Comparison of ENCODE assay signal across 7 mouse cellular contexts in the genomic region with DNA sequence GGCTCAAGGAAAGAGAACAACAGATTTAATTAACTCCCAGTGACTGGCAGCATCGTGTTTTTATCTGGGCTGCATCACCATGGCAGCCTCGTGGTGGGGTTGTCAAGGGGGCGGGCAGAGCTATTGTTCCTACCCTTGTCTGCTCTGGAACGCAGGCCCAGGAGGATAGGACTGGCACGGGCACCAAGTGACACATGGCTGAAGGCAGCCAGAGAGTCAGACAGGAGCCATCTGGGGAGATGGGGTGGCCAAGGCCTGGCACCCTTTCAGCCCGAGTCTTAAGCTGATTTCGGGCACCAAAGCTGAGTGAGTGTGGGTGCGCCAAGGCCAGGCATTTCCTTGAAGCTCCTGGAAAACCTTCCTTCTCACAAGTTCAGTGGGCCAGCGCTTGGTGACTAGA. TPM values are rescaled to one million over a fixed set of nuclear protein-coding genes. Genes with fewer than 3 reads are reported as not detected.
DNase-seq lines count a peak whose midpoint lies in the region; ATAC-seq and TF ChIP-seq lines count a peak whose summit lies in the region.

No protein-coding gene starts in this region.

- 0 out of 4 replicates have a peak, but pooled peaks of 1 of the 2 experiments have one; percentile 8 for TF ChIP-seq POLR2A in MEL (IDR thresholded peaks at IDR 0.05; ENCODE audit: control insufficient read depth in 1 of 2, insufficient read depth in 1 of 2, low read depth in 1 of 2, low read length in 2 of 2, poor library complexity in 1 of 2)

- no peaks in the 10 kb centered on the region for H3K27me3 ChIP-seq in MEL (ENCODE audit: control insufficient read depth in 1 of 2, insufficient read depth in 2 of 2, low read length in 2 of 2)
- 0 out of 2 replicates have a peak, but pooled peaks cover 14% of the 10 kb centered on the region for H3K27me3 ChIP-seq in forebrain, embryonic 10.5 days (ENCODE audit: poor library complexity, severe bottlenecking)

- no peaks in the 10 kb centered on the region for H3K9me3 ChIP-seq in MEL (replicated peaks; ENCODE audit: insufficient read depth, low read length)
- no peaks in the 10 kb centered on the region for H3K9me3 ChIP-seq in forebrain, embryonic 10.5 days

- H3K79me2 ChIP-seq in MEL (ENCODE audit: control insufficient read depth, insufficient read depth, low read length, poor library complexity) = no peaks in the 10 kb centered on the region; the same call in 1 of the 2 replicates

- TF ChIP-seq RAD21 in MEL (IDR thresholded peaks at IDR 0.05; ENCODE audit: low read depth, low read length) = no peak

- H3K27ac ChIP-seq in MEL (ENCODE audit: control insufficient read depth, low read depth, low read length) = no peak overlapping the region
- H3K27ac ChIP-seq in forebrain, embryonic 10.5 days = peak overlapping the region; percentile 88

- no peak for DNase-seq in MEL (ENCODE audit: low read depth, low spot score)
- DNase-seq in Muller cell, postnatal 12 days (ENCODE audit: inconsistent ontology term) = peak; percentile 94
- no peak for DNase-seq in forebrain, embryonic 10.5 days (ENCODE audit: extremely low spot score, low spot score)
- DNase-seq in layer of hippocampus, postnatal 36 days = peak; percentile 74 to 84
- no peak for DNase-seq in gastrocnemius, postnatal 14 days

- H3K4me3 ChIP-seq in MEL (ENCODE audit: control insufficient read depth in 1 of 2, insufficient read depth in 1 of 2, low read depth in 2 of 2, low read length in 2 of 2) = no peak overlapping the region
- peak overlapping the region; percentile 77; the same call in 1 of the 2 replicates for H3K4me3 ChIP-seq in forebrain, embryonic 10.5 days

- 48% methylated on average over 9 of the region's 9 CpGs for WGBS in forebrain, embryonic 10.5 days

- TF ChIP-seq CTCF in MEL (IDR thresholded peaks at IDR 0.05 in 2 of 3, conservative IDR thresholded peaks at IDR 0.05 in 1 of 3; ENCODE audit: control insufficient read depth in 1 of 3, insufficient read depth in 1 of 3, low read depth in 2 of 3, low read length in 3 of 3, poor library complexity in 1 of 3, severe bottlenecking in 1 of 3) = no peak

- intact Hi-C loops in gastrocnemius, postnatal 14 days (cut with DNase I; ENCODE audit: low total_unique reads) = no loop called here

- no peaks in the 10 kb centered on the region for H3K36me3 ChIP-seq in MEL (ENCODE audit: control insufficient read depth in 1 of 2, insufficient read depth in 2 of 2, low read length in 2 of 2)
- peaks cover 25% of the 10 kb centered on the region for H3K36me3 ChIP-seq in forebrain, embryonic 10.5 days (replicated peaks)

- no peak for TF ChIP-seq EP300 in MEL (IDR thresholded peaks at IDR 0.05; ENCODE audit: low read depth in 1 of 2, low read length in 2 of 2)

- ATAC-seq in monocyte, adult 5-6 weeks (replicated peaks; ENCODE audit: insufficient number of reproducible peaks, low FRiP score, low TSS enrichment, poor library complexity, severe bottlenecking) = no peak
- ATAC-seq in frontal cortex, adult (ENCODE audit: low TSS enrichment) = no peak

- no peak overlapping the region for H3K9ac ChIP-seq in MEL (ENCODE audit: control insufficient read depth, low read depth, low read length, poor library complexity, severe bottlenecking)

- H3K4me1 ChIP-seq in MEL (ENCODE audit: control insufficient read depth in 1 of 2, insufficient read depth in 2 of 2, low read length in 2 of 2) = peaks cover 0 to 4% of the 10 kb centered on the region in 2 experiments; a peak in 2 of 4 replicates
- H3K4me1 ChIP-seq in forebrain, embryonic 10.5 days = peaks cover 100% of the 10 kb centered on the region

TF ChIP-seq in MEL, 35 proteins besides CTCF, POLR2A, EP300 and RAD21:
- no peak for TF ChIP-seq GABPA (IDR thresholded peaks at IDR 0.05; ENCODE audit: low read depth, low read length)
- TF ChIP-seq POLR2AphosphoS2 (IDR thresholded peaks at IDR 0.05; ENCODE audit: low read length) = 0 out of 2 replicates have a peak, but pooled peaks have one; percentile 6

RNA-seq across cellular contexts. Expression of gene Prr7, which starts 6.3 kb away (rescaled TPM):
- total RNA-seq in MEL (2012; rRNA removed) = 2.4 and 2.7 TPM in 2 replicates
- 1 to 10 TPM in 1 of 2 experiments, not detected in 1; 8.7 TPM for polyA plus RNA-seq in MEL (2012; ENCODE audit: insufficient read depth in 1 of 2, insufficient read length in 2 of 2, low read depth in 1 of 2, low replicate concordance in 2 of 2, missing spikeins in 1 of 2)
- 0.75 and 0.88 TPM in 2 replicates for polyA plus RNA-seq in forebrain, embryonic 10.5 days (2016; fragmentation: Nextera tagmentation; extraction: Ambion mirVana)
- 10 to 100 TPM; 86.1 to 86.6 TPM for total RNA-seq in layer of hippocampus, postnatal 36 days (2021)
- 2.2 to 3.8 TPM in 2 of 3 replicates, not detected in the other for total RNA-seq in monocyte, adult 5-6 weeks (2017)
- 1 to 10 TPM; 1.0 to 1.6 TPM for total RNA-seq in gastrocnemius, postnatal 14 days (2021)

RNA-seq across cellular contexts. Expression of gene Dbn1, which starts 17.5 kb away (rescaled TPM):
- 0.04 and 0.10 TPM in 2 replicates for total RNA-seq in MEL (2012; rRNA removed)
- under 1 TPM in 1 of 2 experiments, not detected in 1; 0.53 TPM for polyA plus RNA-seq in MEL (2012; ENCODE audit: insufficient read depth in 1 of 2, insufficient read length in 2 of 2, low read depth in 1 of 2, low replicate concordance in 2 of 2, missing spikeins in 1 of 2)
- 346 and 355 TPM in 2 replicates for polyA plus RNA-seq in forebrain, embryonic 10.5 days (2016; fragmentation: Nextera tagmentation; extraction: Ambion mirVana)
- 100 to 1,000 TPM; 388 to 393 TPM for total RNA-seq in layer of hippocampus, postnatal 36 days (2021)
- total RNA-seq in monocyte, adult 5-6 weeks (2017) = 0.58 TPM in 1 of 3 replicates, not detected in the others
- total RNA-seq in gastrocnemius, postnatal 14 days (2021) = 10 to 100 TPM; 31.3 to 37.5 TPM

RNA-seq across cellular contexts. Expression of gene Grk6, which starts 25.5 kb away (rescaled TPM):
- 75.9 and 83.2 TPM in 2 replicates for total RNA-seq in MEL (2012; rRNA removed)
- polyA plus RNA-seq in MEL (2012; ENCODE audit: insufficient read depth in 1 of 2, insufficient read length in 2 of 2, low read depth in 1 of 2, low replicate concordance in 2 of 2, missing spikeins in 1 of 2) = 10 to 100 TPM in 1 of 2 experiments, not detected in 1; 96.7 TPM
- polyA plus RNA-seq in forebrain, embryonic 10.5 days (2016; fragmentation: Nextera tagmentation; extraction: Ambion mirVana) = 44.8 and 51.1 TPM in 2 replicates
- total RNA-seq in layer of hippocampus, postnatal 36 days (2021) = 10 to 100 TPM; 67.7 to 71.1 TPM
- 179 to 219 TPM (median 207 TPM) in 3 replicates for total RNA-seq in monocyte, adult 5-6 weeks (2017)
- 10 to 100 TPM; 12.1 to 12.6 TPM for total RNA-seq in gastrocnemius, postnatal 14 days (2021)

RNA-seq across cellular contexts. Expression of gene Pdlim7, which starts 43.1 kb away (rescaled TPM):
- total RNA-seq in MEL (2012; rRNA removed) = 12.3 and 15.7 TPM in 2 replicates
- 10 to 100 TPM in 1 of 2 experiments, not detected in 1; 40.6 TPM for polyA plus RNA-seq in MEL (2012; ENCODE audit: insufficient read depth in 1 of 2, insufficient read length in 2 of 2, low read depth in 1 of 2, low replicate concordance in 2 of 2, missing spikeins in 1 of 2)
- polyA plus RNA-seq in forebrain, embryonic 10.5 days (2016; fragmentation: Nextera tagmentation; extraction: Ambion mirVana) = 200 and 209 TPM in 2 replicates
- total RNA-seq in layer of hippocampus, postnatal 36 days (2021) = 10 to 100 TPM; 89.6 to 94.1 TPM
- 4.7 to 13.5 TPM (median 10.5 TPM) in 3 replicates for total RNA-seq in monocyte, adult 5-6 weeks (2017)
- 100 to 1,000 TPM; 588 to 612 TPM for total RNA-seq in gastrocnemius, postnatal 14 days (2021)

RNA-seq across cellular contexts. Expression of gene F12, which starts 43.8 kb away (rescaled TPM):
- total RNA-seq in MEL (2012; rRNA removed) = not detected in 2 replicates
- not detected for polyA plus RNA-seq in MEL (2012; ENCODE audit: insufficient read depth in 1 of 2, insufficient read length in 2 of 2, low read depth in 1 of 2, low replicate concordance in 2 of 2, missing spikeins in 1 of 2)
- polyA plus RNA-seq in forebrain, embryonic 10.5 days (2016; fragmentation: Nextera tagmentation; extraction: Ambion mirVana) = not detected in 2 replicates
- under 1 TPM; 0.32 to 0.71 TPM for total RNA-seq in layer of hippocampus, postnatal 36 days (2021)
- total RNA-seq in monocyte, adult 5-6 weeks (2017) = 0.11 to 0.95 TPM in 2 of 3 replicates, not detected in the other
- total RNA-seq in gastrocnemius, postnatal 14 days (2021) = not detected

Comparison
In these comparisons a context has a peak if more than half of its experiments do, and no peak if none do; other contexts are left out.
1. DNase-seq: peak in Muller cell, postnatal 12 days (single experiment) and layer of hippocampus, postnatal 36 days (2 of 2); none in MEL (single experiment), forebrain, embryonic 10.5 days (single experiment) and gastrocnemius, postnatal 14 days (single experiment).
2. RNA of gene Prr7, which starts 6.3 kb away (total RNA-seq): 86.1 to 86.6 TPM in layer of hippocampus, postnatal 36 days; 2.4 to 2.7 TPM in MEL, 1.0 to 1.6 TPM in gastrocnemius, postnatal 14 days and 2.2 to 3.8 TPM in monocyte, adult 5-6 weeks; every median in the first group is over 10 times any median in the second.
3. RNA of gene Dbn1, which starts 17.5 kb away (total RNA-seq): 388 to 393 TPM in layer of hippocampus, postnatal 36 days and 31.3 to 37.5 TPM in gastrocnemius, postnatal 14 days; 0.04 to 0.10 TPM in MEL and 0.58 TPM in monocyte, adult 5-6 weeks; every median in the first group is over 10 times any median in the second.